Mouse (Mus musculus) thymus, postnatal 25 days (tissue): ENCODE measurements around the gene Mgea5.
"Not testable (repeated sequence)": the region's sequence is repeated elsewhere in the genome, so short reads cannot be mapped to it uniquely, and the experiment has no call there.

Experiments used
- DNase-seq: peaks from one replicate; pipeline ENCODE4 v3.0.0; 2022

Mgea5 gene

DNA sequence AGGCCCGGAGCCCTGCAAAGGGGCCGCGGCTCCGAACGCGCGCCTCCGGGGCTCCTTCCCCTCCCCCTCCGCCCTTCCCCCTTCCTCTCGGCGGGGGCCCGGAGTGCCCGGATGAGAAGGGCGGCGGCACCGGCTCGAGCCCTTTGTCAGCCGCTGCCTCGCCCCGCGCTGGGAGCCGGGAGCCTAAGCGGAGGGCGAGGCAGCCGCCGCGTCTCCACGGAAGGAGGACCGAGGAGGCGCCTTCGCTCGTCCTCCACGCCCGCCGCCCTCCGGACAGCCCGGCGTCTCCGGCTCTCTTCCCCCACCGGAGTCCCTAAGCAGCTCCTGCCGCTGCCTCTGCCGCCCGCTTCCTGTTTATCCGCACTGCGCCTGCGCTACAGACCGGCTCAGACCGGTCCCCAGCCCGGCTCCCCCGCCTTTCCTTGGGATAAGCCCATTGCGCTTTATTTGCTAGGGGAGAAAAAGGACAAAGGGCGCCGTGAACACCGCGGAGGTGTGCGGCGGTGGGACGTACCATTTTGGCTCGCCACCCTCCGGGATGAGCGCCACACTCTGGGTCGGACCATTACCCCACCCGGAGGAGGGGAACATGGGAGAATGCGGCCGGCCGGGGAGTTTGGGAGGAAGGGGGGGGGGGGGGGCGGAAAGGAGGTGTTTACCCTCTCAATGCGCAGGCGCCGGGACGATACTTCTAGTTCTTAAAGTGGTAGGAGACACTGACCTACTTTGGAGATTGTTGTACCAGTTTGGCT is at the start of gene Mgea5:
TSS of gene Mgea5 (minus strand) at position 657 of the 752 bp plus-strand sequence.
- peak; percentile 98 for DNase-seq

GRCm38 (mm10) chr19:45830679-45831078 is 47.0 kb upstream of the Mgea5 start:
- no peak for DNase-seq

DNA sequence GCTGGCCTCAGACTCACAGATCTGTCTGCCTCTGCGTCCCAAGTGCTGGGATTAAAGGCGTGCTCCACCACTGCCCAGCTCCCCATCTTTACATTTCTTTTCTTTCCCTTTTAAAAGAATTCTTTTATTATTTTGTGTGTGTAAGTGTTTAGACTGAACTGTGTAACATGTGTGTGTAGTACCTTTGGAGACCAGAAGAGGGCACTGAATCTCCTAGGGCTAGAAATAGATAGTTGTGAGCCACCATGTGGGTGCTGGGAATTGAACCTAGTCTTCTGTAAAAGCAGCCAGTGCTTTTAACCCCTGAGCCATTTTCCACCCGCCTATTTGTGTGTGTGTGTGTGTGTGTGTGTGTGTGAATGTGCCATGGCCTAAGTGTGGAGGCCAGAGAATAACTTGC is 44.1 kb upstream of the Mgea5 start:
- no peak for DNase-seq

- DNase-seq = no peak
Observed at GRCm38 (mm10) chr19:45827125-45827524, 43.5 kb upstream of the Mgea5 start.

DNA sequence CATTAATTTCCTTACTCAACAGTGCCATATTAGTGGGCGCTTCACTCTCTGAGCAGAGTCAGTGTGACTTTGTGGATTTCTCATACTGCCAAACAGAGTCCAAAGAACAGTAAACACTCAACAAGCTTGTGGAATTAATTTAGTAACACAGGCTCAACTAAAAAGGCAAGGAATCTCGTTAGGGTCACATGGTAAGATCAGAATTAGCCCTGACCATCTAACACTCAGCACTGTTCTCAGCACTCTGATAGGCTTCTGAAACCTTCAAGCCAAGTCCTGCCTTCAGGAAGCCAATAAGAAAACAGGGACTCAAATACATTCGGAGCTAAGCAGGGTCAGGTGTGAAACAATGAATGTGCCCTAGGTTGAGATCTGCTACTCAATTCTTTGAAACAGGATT is 42.5 kb upstream of the Mgea5 start:
- DNase-seq = no peak

DNA sequence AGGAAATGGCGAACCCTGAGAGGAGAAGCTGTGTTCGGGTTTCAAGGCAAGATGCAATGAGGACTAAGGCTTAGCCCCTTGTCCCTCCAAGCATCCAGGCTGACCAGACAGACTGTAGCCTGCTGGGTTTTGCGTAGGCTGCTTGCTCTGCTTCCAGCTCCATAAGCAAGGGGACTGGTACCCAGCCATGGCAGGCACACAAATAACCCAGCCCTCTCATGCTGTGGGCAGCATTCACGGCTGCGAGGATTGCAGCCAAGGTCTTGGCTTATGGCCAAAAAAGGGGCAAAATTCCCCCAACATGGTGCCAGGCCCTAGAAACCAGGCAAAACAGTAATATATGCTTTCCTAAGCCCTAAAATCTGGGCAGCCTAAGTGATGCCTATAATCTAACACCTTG is 38.2 kb upstream of the Mgea5 start:
- DNase-seq = no peak

- DNase-seq = no peak
Observed at GRCm38 (mm10) chr19:45817816-45818490, 34.3 kb upstream of the Mgea5 start.

DNA sequence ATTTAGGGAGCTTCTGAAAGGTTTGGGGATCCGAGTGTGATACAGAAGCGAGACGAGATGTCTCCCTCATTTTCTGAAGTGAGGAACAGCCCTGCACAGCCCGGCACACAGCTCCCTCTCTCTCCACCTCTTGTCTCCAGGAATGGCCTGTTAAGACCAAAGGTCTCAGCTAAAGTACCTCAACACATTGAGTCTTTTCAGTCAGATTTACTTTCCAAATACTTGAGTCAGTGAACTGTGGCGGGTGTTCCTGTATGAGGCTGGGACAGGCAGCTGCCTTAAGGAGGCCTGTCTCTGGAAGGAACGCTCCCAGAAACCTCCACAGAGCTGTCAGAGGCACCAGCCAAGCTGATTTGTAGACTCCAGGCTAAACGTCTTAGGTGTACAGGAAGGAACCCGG is 33.1 kb upstream of the Mgea5 start:
- no peak for DNase-seq

DNA sequence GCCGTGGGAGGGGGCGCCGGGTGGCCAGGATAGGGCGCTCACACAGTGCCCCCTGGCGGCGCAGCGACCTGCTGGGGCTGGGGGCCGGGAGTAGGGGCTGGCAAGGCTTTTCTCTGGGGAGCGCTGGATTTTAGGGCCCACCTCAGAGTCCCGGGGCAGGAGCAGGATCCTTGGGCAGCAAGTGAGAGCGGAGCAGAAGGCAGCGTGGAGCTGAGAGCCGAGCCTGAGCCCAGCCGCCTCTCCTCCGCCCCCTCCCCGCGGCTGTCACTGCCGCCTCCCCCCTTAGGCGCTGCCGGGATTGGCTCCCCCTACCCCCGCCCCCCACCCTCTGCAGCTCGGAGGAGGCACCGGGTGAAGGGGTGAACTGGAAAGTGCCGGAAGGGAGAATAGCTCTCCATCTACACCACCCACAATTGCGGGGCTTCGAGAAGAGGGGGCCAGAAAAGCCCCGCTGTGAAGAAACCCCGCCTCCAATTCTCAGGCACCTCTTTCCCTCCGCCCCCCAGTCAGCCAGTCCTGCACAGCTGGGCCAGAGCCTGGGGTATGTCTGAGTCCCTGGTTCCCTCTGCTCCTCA is 32.3 kb upstream of the Mgea5 start, which contains the start of gene Kcnip2:
TSS of gene Kcnip2 (minus strand) at position 231 of the 575 bp plus-strand sequence.
- DNase-seq = peak; percentile 66

DNA sequence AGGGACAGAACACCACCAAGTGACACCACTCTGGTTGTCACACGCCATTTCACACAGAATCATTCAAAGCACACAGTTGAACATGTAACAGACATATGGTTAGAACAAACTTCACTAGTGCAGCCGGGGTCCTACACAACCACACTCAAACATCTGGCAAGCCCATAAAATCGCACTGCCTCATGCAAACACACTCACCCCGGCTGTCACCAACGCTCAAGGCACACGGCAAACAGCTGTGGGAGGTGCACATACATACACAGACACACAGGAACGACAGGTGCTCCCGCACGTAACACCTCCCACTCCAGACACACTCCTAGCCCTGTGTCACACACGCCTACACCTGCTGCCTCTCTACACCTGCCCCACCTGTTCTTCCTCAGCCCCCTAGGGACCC is 31.5 kb upstream of the Mgea5 start:
- no peak for DNase-seq

GRCm38 (mm10) chr19:45813801-45814200 is 30.2 kb upstream of the Mgea5 start:
- DNase-seq = no peak

GRCm38 (mm10) chr19:45813263-45813662 is 29.6 kb upstream of the Mgea5 start:
- DNase-seq = peak; percentile 84

GRCm38 (mm10) chr19:45812673-45813252 is 29.1 kb upstream of the Mgea5 start:
- no peak for DNase-seq

DNA sequence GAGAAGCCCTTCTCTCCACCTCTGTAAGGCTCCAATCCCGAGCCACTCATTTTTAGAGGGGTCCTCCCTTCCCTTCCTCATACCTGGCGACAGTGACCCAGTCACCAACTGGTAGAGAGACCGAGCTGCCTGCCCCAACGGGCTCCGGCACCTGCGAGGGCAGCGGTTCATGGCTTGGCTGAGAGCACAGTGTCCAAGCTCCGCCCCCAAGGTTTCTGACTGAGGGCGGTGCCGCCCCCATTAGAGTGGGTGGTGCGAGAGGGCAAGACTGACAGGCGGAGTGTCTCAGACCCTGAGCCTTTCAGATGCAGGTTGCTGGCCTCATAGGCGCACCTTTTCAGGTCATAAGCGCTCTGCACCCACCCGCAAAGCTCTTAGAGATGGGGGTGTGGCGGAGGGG is 28.5 kb upstream of the Mgea5 start:
- peak; percentile 63 for DNase-seq

- DNase-seq = no peak
Observed at GRCm38 (mm10) chr19:45811028-45811674, 27.5 kb upstream of the Mgea5 start.

GRCm38 (mm10) chr19:45807732-45808131 is 24.1 kb upstream of the Mgea5 start:
- no peak for DNase-seq

GRCm38 (mm10) chr19:45805817-45806216 is 22.2 kb upstream of the Mgea5 start:
- DNase-seq = not testable (repeated sequence)

GRCm38 (mm10) chr19:45804593-45805368 is 21.1 kb upstream of the Mgea5 start:
- DNase-seq = peak; percentile 44

DNA sequence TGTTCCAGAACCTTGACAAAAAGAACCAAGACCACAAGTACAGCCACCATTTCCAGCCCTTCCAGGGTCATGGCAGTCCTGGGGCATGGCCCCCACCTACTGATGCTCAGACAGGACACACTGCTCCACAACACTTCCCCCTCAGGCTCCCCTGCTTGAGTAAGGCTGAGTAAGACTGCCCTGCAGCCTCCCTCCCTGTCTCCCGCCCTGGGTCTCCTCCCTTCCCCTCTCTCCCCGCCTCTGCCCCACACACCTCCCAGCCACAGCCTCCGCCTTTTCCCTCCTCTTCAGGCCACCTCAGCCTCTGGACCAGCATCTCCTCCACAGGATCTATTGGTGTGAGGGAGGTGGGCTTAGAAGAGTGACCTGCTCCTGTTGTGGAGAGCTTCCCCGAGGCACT is 19.8 kb upstream of the Mgea5 start:
- DNase-seq = no peak

DNA sequence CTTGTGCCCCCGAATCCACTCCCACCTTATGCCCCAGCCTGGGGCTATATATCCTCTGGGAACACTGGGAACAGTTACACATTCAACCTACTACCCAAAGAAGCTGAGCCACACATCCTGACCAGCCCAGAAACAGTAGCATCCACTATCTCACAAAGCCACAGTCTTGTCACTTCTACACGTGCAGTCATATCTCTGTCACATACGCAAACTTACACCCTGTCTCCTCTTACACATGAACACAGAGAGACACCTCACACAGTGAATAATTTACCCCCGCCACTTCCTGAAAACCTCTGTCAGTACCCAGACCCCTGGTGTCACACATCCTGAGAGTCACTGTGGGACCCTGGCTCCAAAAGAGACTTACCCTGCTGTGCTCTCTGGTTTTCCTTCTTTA is 19.1 kb upstream of the Mgea5 start:
- DNase-seq = no peak

- no peak for DNase-seq
Observed at GRCm38 (mm10) chr19:45796879-45797278, 13.2 kb upstream of the Mgea5 start.

- DNase-seq = peak; percentile 70
Observed at GRCm38 (mm10) chr19:45796061-45796556, 12.5 kb upstream of the Mgea5 start.
